Mouse (Mus musculus): ENCODE measurements around the gene Tnfaip8l1.

Gene Tnfaip8l1

GRCm38 (mm10) chr17:56219251-56219650, 57.0 kb downstream of the Tnfaip8l1 start:
- DNase-seq (ENCODE audit: low read depth, low spot score) = no peak

GRCm38 (mm10) chr17:56219805-56220204, 57.5 kb downstream of the Tnfaip8l1 start:
- DNase-seq (ENCODE audit: low read depth, low spot score) = no peak
